Mouse (Mus musculus) cerebellum, adult 2 months (tissue): Measurements from ENCODE around the gene Galnt17. TPM values are rescaled to one million over a fixed set of nuclear protein-coding genes. Genes with fewer than 3 reads are reported as not detected.

Experiments used
- DNase-seq, 2 experiments: peaks; one replicate each; pipeline ENCODE4 v3.0.0; 2021
- H3K27ac ChIP-seq: fragments of 200-500 bp; 2 replicates; pipeline ENCODE4 v1.5.1; 2012; ENCODE audit warnings: low read length, control low read depth, inconsistent platforms; ENCODE audit not compliant: insufficient read depth
- H3K27me3 ChIP-seq: fragments of 200-500 bp; 2 replicates; pipeline ENCODE4 v1.6.1; 2012; ENCODE audit warnings: inconsistent platforms, mild to moderate bottlenecking, low read length, moderate library complexity; ENCODE audit not compliant: control insufficient read depth, insufficient read depth
- H3K4me1 ChIP-seq: fragments of 200-500 bp; 2 replicates; pipeline ENCODE4 v1.6.1; 2011; ENCODE audit warnings: low read length; ENCODE audit not compliant: control insufficient read depth, insufficient read depth
- H3K4me3 ChIP-seq: fragments of 200-500 bp; replicated peaks from 2 replicates; pipeline ENCODE3; 2011; ENCODE audit warnings: mild to moderate bottlenecking, low read depth, low read length, control low read depth; ENCODE audit not compliant: insufficient read depth
- CTCF ChIP-seq: fragments of 200-500 bp; IDR thresholded peaks from 2 replicates; pipeline ENCODE4 v1.5.1; 2011; ENCODE audit warnings: low read depth, mild to moderate bottlenecking, control low read depth, low read length, moderate library complexity, borderline replicate concordance; ENCODE audit not compliant: insufficient read depth
- POLR2A ChIP-seq: fragments of 200-500 bp; IDR thresholded peaks from 2 replicates; pipeline ENCODE4 v1.6.1; 2011; ENCODE audit warnings: low read length, control low read depth, borderline replicate concordance; ENCODE audit not compliant: insufficient read depth
- WGBS: fragments of 180-500 bp; shearing (Covaris S2); methylation state at CpG from one replicate; pipeline ENCODE4 v1.1.7; 2018; 5-methylcytosine and 5-hydroxymethylcytosine counted together
- polyA plus RNA-seq: library from polyadenylated mRNA; depleted of rRNA; stranded (reverse); fragments of >200 nt; gene quantifications from 2 replicates; pipeline ENCODE4 v1.2.3, GENCODE M21; 2012

The Galnt17 gene
- polyA plus RNA-seq, 1 experiment = 22.2 TPM

- no peaks in the 10 kb centered on the region for H3K4me1 ChIP-seq
- 78% methylated on average over 2 of the region's 2 CpGs for WGBS
- H3K27me3 ChIP-seq = no peaks in the 10 kb centered on the region
- no peak for TF ChIP-seq CTCF
- no peak for TF ChIP-seq POLR2A
- H3K27ac ChIP-seq = no peak overlapping the region
- DNase-seq = no peak
- no peak overlapping the region for H3K4me3 ChIP-seq
Measured at GRCm38 (mm10) chr5:130924245-130924827, 384.0 kb downstream of the Galnt17 start.

- no peak for DNase-seq
- no peaks in the 10 kb centered on the region for H3K27me3 ChIP-seq
- H3K4me1 ChIP-seq = peaks cover 7% of the 10 kb centered on the region
- no peak for TF ChIP-seq POLR2A
- no peak overlapping the region for H3K27ac ChIP-seq
- WGBS = 95% methylated on average over 7 of the region's 7 CpGs
- H3K4me3 ChIP-seq = no peak overlapping the region
Measured at GRCm38 (mm10) chr5:130919969-130920368, 388.3 kb downstream of the Galnt17 start.

- H3K4me3 ChIP-seq = no peak overlapping the region
- peaks cover 11% of the 10 kb centered on the region for H3K4me1 ChIP-seq
- TF ChIP-seq CTCF = no peak
- no peak for TF ChIP-seq POLR2A
- peak; percentile 60 to 76 for DNase-seq
- no peak overlapping the region for H3K27ac ChIP-seq
- no peaks in the 10 kb centered on the region for H3K27me3 ChIP-seq
- 7% methylated on average over 3 of the region's 3 CpGs for WGBS
Measured at GRCm38 (mm10) chr5:130914606-130915005, 393.7 kb downstream of the Galnt17 start.

GRCm38 (mm10) chr5:130911551-130911950, 396.7 kb downstream of the Galnt17 start:
- H3K4me3 ChIP-seq = no peak overlapping the region
- DNase-seq = no peak
- TF ChIP-seq POLR2A (no peak), CTCF (no peak)
- 95% methylated on average over 2 of the region's 2 CpGs for WGBS
- H3K4me1 ChIP-seq = peaks cover 6% of the 10 kb centered on the region
- no peak overlapping the region for H3K27ac ChIP-seq
- H3K27me3 ChIP-seq = no peaks in the 10 kb centered on the region

DNA sequence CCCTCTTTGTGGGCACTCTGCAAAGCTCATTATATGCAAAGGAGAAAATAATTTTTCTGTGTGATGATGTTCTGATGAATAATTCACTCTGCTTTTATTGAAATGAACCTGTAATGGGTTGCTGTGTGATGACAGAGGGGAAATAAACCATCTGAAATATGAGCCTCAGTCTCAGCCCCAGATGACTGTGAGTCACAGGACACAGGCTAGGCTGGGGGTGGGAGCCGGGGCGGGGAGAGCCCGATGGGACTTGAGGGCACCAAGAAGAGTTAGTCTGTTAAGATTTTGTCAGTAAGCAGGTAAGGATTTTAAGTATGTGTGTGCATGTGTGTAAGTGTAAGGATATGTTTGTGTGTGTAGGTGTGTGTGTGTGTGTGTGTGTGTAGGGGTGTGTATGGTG, 406.6 kb downstream of the Galnt17 start:
- Histone ChIP-seq H3K27me3 (no peaks in the 10 kb centered on the region), H3K4me3 (no peak overlapping the region), H3K27ac (no peak overlapping the region), H3K4me1 (no peaks in the 10 kb centered on the region)
- TF ChIP-seq POLR2A = no peak
- TF ChIP-seq CTCF = no peak
- WGBS = 89% methylated on average over 3 of the region's 3 CpGs
- DNase-seq = no peak

GRCm38 (mm10) chr5:130895991-130896390, 412.3 kb downstream of the Galnt17 start:
- H3K4me3 ChIP-seq = no peak overlapping the region
- H3K4me1 ChIP-seq = no peaks in the 10 kb centered on the region
- H3K27ac ChIP-seq = no peak overlapping the region
- DNase-seq = no peak
- TF ChIP-seq POLR2A (no peak), CTCF (peak; percentile 35; the same call in 1 of the 2 replicates)
- H3K27me3 ChIP-seq = no peaks in the 10 kb centered on the region
- WGBS = 97% methylated on average over 3 of the region's 3 CpGs

DNA sequence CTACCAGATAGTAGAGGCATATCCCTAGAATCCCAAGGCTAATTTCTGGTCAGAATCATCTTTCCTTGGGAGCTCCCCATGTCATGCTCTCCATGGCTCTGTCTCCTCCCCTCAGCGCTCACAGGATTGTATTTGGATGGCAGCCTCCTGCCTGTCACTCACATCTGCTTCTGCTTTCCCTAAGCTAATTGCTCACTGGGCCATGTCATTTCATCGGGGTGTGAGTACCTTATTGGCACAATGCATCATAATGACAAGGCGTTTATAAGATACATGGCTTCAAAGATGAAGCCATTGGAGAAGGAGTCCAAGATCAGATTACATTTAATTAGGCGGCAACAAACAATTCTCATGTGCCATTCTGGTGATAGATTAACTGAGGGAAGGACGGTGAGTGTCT, 416.6 kb downstream of the Galnt17 start:
- no peaks in the 10 kb centered on the region for H3K4me1 ChIP-seq
- no peaks in the 10 kb centered on the region; the same call in 1 of the 2 replicates for H3K27me3 ChIP-seq
- H3K4me3 ChIP-seq = no peak overlapping the region
- no peak for DNase-seq
- WGBS = 64% methylated on average over 5 of the region's 5 CpGs
- H3K27ac ChIP-seq = no peak overlapping the region
- TF ChIP-seq POLR2A (no peak), CTCF (no peak)

- TF ChIP-seq POLR2A = no peak
- no peak for TF ChIP-seq CTCF
- 84% methylated on average over 5 of the region's 5 CpGs for WGBS
- H3K27me3 ChIP-seq = no peaks in the 10 kb centered on the region
- no peak overlapping the region for H3K27ac ChIP-seq
- DNase-seq = no peak
- H3K4me3 ChIP-seq = no peak overlapping the region
- H3K4me1 ChIP-seq = peaks cover 13% of the 10 kb centered on the region
Measured at GRCm38 (mm10) chr5:130880331-130880730, 428.0 kb downstream of the Galnt17 start.
